Mouse (Mus musculus) C2C12 (cell line): ENCODE results near the gene Tmem132e. TPM values are rescaled to one million over a fixed set of nuclear protein-coding genes. Genes with fewer than 3 reads are reported as not detected.

Experiments
- H3K27me3 ChIP-seq: one replicate; pipeline ENCODE4 v1.6.1; 2011; ENCODE audit not compliant: control insufficient read depth, insufficient read depth, insufficient read length
- H3K36me3 ChIP-seq: one replicate; pipeline ENCODE4 v1.6.1; 2011; ENCODE audit not compliant: control insufficient read depth, insufficient read depth
- H3K4me3 ChIP-seq: one replicate; pipeline ENCODE4 v1.5.1; 2011; ENCODE audit warnings: mild to moderate bottlenecking, control low read depth; ENCODE audit not compliant: poor library complexity, insufficient read depth, severe bottlenecking
- H3K79me2 ChIP-seq: one replicate; pipeline ENCODE4 v1.6.1; 2011; ENCODE audit not compliant: control insufficient read depth, insufficient read depth
- H3K79me3 ChIP-seq: one replicate; pipeline ENCODE4 v1.6.1; 2011; ENCODE audit warnings: low read depth, control low read depth
- H3ac ChIP-seq: one replicate; pipeline ENCODE3; 2011; ENCODE audit warnings: low read depth; ENCODE audit not compliant: control insufficient read depth, insufficient read length
- CEBPB ChIP-seq: IDR thresholded peaks from one replicate; pipeline ENCODE4 v1.6.1; 2011; ENCODE audit warnings: low read depth, mild to moderate bottlenecking, control low read depth, moderate library complexity
- CTCF ChIP-seq: IDR thresholded peaks from one replicate; pipeline ENCODE4 v1.5.1; 2011; ENCODE audit not compliant: control insufficient read depth, insufficient read depth, insufficient read length
- FOSL1 ChIP-seq: IDR thresholded peaks from one replicate; pipeline ENCODE4 v1.8.0; 2011; ENCODE audit warnings: mild to moderate bottlenecking, low read length; ENCODE audit not compliant: poor library complexity, insufficient read depth, severe bottlenecking
- MAX ChIP-seq: IDR thresholded peaks from one replicate; pipeline ENCODE4 v1.6.1; 2011; ENCODE audit warnings: mild to moderate bottlenecking, control low read depth
- MYOD1 ChIP-seq: IDR thresholded peaks from one replicate; pipeline ENCODE4 v1.6.1; 2011; ENCODE audit warnings: low read depth; ENCODE audit not compliant: control insufficient read depth, insufficient read length
- MYOG ChIP-seq: IDR thresholded peaks from one replicate; pipeline ENCODE4 v1.6.1; 2011; ENCODE audit not compliant: control insufficient read depth, insufficient read length; ENCODE audit errors: extremely low read depth
- USF1 ChIP-seq: IDR thresholded peaks from one replicate; pipeline ENCODE4 v1.6.1; 2011; ENCODE audit warnings: low read depth, mild to moderate bottlenecking, control low read depth, moderate library complexity
- long read RNA-seq, 2 experiments: library from polyadenylated mRNA; unstranded; transcript quantifications; one replicate each; pipeline ENCODE4 v2.0.0; 2019 to 2020
- polyA plus RNA-seq: library from polyadenylated mRNA; unstranded; fragments of >200 nt; fragmentation: generic; extraction: Trizol; gene quantifications from one replicate; pipeline ENCODE4 v1.2.1, GENCODE M21; 2012; ENCODE audit warnings: missing spikeins

Tmem132e gene
- not detected for polyA plus RNA-seq
- long read RNA-seq, experiment 1 = 0 reads
- long read RNA-seq, experiment 2 = 0 reads

DNA sequence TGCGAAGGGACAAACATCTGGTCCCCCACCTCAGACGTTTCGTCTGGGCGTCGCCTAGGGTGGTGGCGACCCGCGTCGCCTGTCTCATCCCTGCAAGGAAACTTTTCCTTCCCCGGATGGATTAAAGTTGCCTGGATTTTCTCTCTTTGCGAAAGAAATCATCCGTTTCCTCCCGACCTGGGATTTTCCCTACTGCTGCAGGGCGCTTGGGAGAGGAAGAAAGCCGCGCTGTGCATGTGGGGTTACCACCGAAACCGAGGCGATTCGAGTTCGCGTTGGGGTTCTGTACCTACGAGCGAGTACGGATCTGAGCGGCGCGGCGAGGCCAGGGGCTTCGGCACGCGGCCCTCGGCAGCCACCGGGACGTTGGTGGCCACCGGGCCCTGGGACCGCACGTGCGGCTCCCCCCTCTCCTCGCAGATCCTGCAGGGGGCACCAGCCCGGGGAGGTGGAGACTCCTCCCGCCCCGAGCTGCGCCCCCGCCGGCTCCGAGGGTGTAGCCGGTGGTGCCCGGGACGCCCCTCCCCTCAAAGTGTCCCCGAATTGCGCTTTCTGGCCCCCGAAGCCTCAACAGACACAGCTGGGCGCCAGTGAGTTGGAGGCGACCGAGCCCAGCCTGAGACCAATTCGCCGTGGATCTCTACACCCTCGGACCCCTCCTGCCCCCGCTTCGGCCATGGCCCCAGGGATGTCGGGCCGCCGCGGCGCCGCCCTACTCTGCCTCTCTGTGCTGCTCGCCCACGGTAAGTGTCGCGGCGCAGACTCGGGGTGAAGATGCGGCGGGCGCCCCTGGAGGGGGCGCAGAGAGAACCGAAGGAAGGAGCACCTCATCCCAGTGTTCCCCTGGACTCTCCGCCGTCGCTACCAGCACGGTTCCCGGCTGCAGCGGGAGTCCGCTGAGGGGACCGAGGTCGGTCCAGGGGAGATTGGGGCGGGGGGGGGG lies at the start of gene Tmem132e:
Tmem132e (plus strand) TSS at position 530 of the 943 bp plus-strand sequence.
- Histone ChIP-seq H3K4me3 (no peak within 1 kb of the TSS), H3K79me2 (no peaks in the 10 kb centered on the region), H3K79me3 (no peaks in the 10 kb centered on the region), H3K27me3 (peaks cover 54% of the 10 kb centered on the region), H3ac (no peak within 1 kb of the TSS), H3K36me3 (no peaks in the 10 kb centered on the region)
- TF ChIP-seq MAX (no peak), CTCF (no peak), MYOD1 (no peak), FOSL1 (no peak)

DNA sequence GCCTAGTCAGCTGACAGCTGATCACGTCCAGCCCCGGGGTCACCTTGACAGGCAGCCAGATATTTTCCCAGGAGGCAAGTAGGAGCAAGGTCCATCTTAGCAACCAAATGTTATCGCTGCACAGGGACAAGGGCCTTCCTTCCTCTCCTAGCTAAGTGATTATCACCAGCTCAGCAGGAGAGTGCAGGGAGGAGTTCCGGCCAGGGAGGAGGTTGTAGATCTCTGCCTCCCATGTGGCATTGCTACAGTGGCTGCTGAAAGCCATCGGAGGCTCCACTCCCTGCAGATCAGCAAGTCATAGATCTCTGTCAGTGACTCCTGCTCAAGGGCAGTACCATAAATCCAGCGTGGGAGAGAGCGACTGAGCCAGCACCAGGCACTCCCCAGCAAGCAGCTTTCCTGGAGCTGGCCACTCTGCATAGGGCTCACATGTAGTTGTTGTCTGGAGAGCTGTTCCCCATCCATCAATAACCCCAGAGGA lies 48.7 kb upstream of the Tmem132e start:
- Histone ChIP-seq H3K36me3 (no peaks in the 10 kb centered on the region), H3ac (no peak overlapping the region), H3K4me3 (no peak overlapping the region), H3K27me3 (no peaks in the 10 kb centered on the region), H3K79me3 (no peaks in the 10 kb centered on the region), H3K79me2 (no peaks in the 10 kb centered on the region)
- TF ChIP-seq CEBPB (no peak), MYOD1 (no peak), MAX (no peak), CTCF (no peak), FOSL1 (no peak), USF1 (no peak), MYOG (no peak)

DNA sequence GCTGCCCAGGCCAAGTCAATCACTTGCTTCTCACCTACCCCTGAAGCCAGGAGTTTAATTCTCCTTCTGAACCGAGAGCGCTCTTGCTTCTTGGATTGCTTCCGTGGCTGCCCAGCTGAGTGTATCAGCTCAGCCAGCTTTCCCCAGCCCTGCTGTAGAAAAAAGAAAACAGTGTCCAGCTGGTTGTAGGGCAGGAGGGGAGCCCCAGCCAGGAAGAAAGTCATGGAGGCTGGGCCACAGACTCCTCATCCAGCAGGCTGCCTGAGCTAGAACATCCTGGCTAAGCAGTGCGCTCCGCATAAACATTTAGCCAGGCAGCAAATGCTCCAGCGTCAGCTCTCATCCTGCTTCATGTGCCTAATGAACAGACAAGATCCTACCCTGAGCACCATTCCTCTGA lies 48.3 kb upstream of the Tmem132e start:
- TF ChIP-seq CEBPB = no peak
- TF ChIP-seq MAX = no peak
- no peak for TF ChIP-seq USF1
- no peak for TF ChIP-seq CTCF
- TF ChIP-seq FOSL1 = no peak
- Histone ChIP-seq H3K27me3 (no peaks in the 10 kb centered on the region), H3K79me3 (no peaks in the 10 kb centered on the region)

DNA sequence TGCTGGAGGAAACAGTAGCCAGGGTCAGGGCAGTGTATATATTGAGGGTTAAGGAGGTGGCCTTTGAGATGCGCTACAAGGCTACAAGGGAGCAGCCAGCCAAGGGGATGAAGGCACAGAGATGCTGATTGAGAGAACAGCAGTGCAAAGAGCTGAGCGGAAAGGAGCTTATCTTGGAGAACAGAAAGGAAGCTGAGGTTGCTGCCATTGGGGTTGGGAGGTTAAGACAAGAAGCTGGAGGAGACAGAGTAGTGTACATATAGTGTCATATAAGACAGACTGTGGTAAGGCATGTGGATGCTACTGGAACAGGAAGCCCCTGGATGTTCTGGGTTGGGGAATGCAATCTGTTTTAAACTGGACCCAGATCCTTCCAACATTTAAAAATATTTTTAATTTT lies 47.8 kb upstream of the Tmem132e start:
- no peaks in the 10 kb centered on the region for H3K36me3 ChIP-seq
- no peak overlapping the region for H3ac ChIP-seq
- no peaks in the 10 kb centered on the region for H3K79me2 ChIP-seq
- H3K4me3 ChIP-seq = no peak overlapping the region
- H3K27me3 ChIP-seq = no peaks in the 10 kb centered on the region
- TF ChIP-seq MYOG (no peak), MAX (no peak), CTCF (no peak), USF1 (no peak), CEBPB (no peak), MYOD1 (no peak), FOSL1 (no peak)
- no peaks in the 10 kb centered on the region for H3K79me3 ChIP-seq

More for the DNA sequence above, 48.3 kb upstream of the Tmem132e start:
- Histone ChIP-seq H3ac (no peak overlapping the region), H3K36me3 (no peaks in the 10 kb centered on the region), H3K4me3 (no peak overlapping the region), H3K79me2 (no peaks in the 10 kb centered on the region)

DNA sequence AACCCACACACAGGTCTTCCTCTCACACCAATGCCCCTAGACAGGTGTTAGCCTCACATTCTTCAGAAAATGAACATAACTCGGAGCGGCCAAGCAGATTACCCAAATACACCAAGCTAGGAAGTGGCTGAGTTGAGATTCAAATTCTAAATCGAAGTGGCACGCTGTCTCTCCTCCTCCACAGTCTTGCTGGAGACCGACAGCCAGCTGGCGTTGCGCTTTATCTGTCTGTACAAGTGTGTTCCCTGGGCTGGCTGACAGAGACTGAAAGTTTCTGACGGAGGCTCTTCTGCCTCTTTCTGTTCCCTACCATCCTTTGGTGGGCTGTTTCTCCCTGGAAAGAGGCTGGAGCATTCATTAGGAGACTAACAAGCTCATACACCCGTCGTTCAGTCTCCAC lies 37.7 kb upstream of the Tmem132e start:
- Histone ChIP-seq H3K4me3 (no peak overlapping the region), H3K79me2 (no peaks in the 10 kb centered on the region), H3K79me3 (no peaks in the 10 kb centered on the region), H3ac (no peak overlapping the region), H3K36me3 (no peaks in the 10 kb centered on the region), H3K27me3 (no peaks in the 10 kb centered on the region)
- TF ChIP-seq MYOD1 (no peak), MYOG (no peak), USF1 (no peak), CEBPB (no peak)

DNA sequence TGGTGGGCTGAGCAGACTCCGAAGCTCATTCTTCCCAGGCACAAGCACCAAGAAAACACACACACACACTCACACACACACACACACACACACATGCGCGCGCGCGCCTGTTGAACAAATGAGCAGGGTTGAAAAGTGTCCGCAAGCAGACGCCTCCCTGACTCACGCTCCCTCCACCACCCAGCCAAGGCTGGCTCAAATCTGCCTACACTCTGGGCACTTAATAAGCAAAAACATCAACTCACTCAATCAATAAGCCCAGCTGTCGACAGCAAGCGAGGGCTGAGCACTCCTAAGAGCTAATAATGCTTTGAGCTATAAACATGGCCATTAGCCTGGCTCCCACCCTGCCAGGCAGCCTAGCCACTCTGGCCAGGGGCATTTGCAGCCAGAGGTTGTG lies 18.5 kb upstream of the Tmem132e start:
- Histone ChIP-seq H3K79me2 (no peaks in the 10 kb centered on the region), H3K79me3 (no peaks in the 10 kb centered on the region), H3K36me3 (no peaks in the 10 kb centered on the region), H3K4me3 (no peak overlapping the region), H3ac (no peak overlapping the region), H3K27me3 (no peaks in the 10 kb centered on the region)
- TF ChIP-seq USF1 = no peak
